Mouse (Mus musculus) lung, adult 2 months (tissue): Measurements from ENCODE around the gene Ccdc80.

Experiments
- CTCF ChIP-seq: fragments of 200-500 bp; IDR thresholded peaks from 2 replicates; pipeline ENCODE4 v1.5.1; 2011; ENCODE audit warnings: mild to moderate bottlenecking, low read length, control low read depth; ENCODE audit not compliant: insufficient read depth
- POLR2A ChIP-seq: fragments of 200-500 bp; IDR thresholded peaks from 2 replicates; pipeline ENCODE4 v1.6.1; 2011; ENCODE audit warnings: low read depth, mild to moderate bottlenecking, control low read depth, low read length, borderline replicate concordance; ENCODE audit errors: extremely low read depth

DNA sequence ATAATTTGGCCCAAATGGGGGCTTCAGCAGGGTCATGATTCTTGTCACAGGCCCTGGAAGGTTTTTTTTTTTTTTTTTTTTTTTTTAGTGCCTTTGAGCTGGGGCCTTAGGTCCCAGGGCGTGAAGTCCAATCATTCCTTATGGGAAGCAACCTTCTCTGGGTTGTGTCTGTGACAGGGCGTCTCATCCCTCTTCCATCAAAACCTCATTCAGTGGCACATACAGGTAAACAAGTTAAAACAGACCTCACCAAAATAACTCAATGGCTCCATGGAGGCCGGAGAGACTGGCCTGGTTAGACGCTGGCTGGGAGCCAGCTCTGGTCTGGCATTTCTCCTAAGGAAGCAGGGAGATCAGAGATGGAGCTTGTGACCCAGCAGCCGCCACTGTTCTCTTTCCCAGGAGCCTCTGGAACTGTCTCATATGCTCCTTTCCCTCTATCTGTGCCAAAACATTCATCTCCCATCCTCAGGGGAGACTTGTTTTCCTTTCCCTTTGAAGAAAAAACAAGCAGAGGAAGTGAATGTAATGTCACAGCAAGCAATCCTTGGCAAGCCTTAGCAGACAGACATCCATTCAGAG lies 27.7 kb downstream of the Ccdc80 start:
- TF ChIP-seq POLR2A (no peak), CTCF (no peak)
